Mouse (Mus musculus) lung, postnatal 14 days (tissue): ENCODE results near the gene Dapp1.
"Not testable (repeated sequence)": the region's sequence is repeated elsewhere in the genome, so short reads cannot be mapped to it uniquely, and the experiment has no call there.

Source experiments
- DNase-seq: peaks from one replicate; pipeline ENCODE4 v3.0.0; 2021

Dapp1 gene

GRCm38 (mm10) chr3:137917694-137918171 lies 63.6 kb downstream of the Dapp1 start:
- no peak for DNase-seq

GRCm38 (mm10) chr3:137914567-137914966 lies 66.8 kb downstream of the Dapp1 start:
- not testable (repeated sequence) for DNase-seq

GRCm38 (mm10) chr3:137913093-137913492 lies 68.3 kb downstream of the Dapp1 start:
- no peak for DNase-seq

GRCm38 (mm10) chr3:137900149-137900548 lies 81.2 kb downstream of the Dapp1 start:
- peak; percentile 32 for DNase-seq

GRCm38 (mm10) chr3:137897685-137898084 lies 83.7 kb downstream of the Dapp1 start:
- no peak for DNase-seq

- no peak for DNase-seq
Measured at GRCm38 (mm10) chr3:137896867-137897266, 84.5 kb downstream of the Dapp1 start.

- DNase-seq, result no peak
Measured at GRCm38 (mm10) chr3:137896386-137896785, 85.0 kb downstream of the Dapp1 start.

GRCm38 (mm10) chr3:137895196-137895595 lies 86.1 kb downstream of the Dapp1 start:
- no peak for DNase-seq

GRCm38 (mm10) chr3:137893789-137894188 lies 87.6 kb downstream of the Dapp1 start:
- DNase-seq, result no peak

- no peak for DNase-seq
Measured at GRCm38 (mm10) chr3:137892118-137892517, 89.2 kb downstream of the Dapp1 start.

GRCm38 (mm10) chr3:137891089-137891488 lies 90.3 kb downstream of the Dapp1 start:
- peak; percentile 4 for DNase-seq

- DNase-seq, result no peak
Measured at GRCm38 (mm10) chr3:137887961-137888360, 93.4 kb downstream of the Dapp1 start.

- no peak for DNase-seq
Measured at GRCm38 (mm10) chr3:137881093-137881492, 100.3 kb downstream of the Dapp1 start.
